Mouse (Mus musculus) common myeloid progenitor, adult 5-6 weeks (primary cell): ENCODE results near the gene Syndig1. TPM values are rescaled to one million over a fixed set of nuclear protein-coding genes. Genes with fewer than 3 reads are reported as not detected.

Experiments
- ATAC-seq: replicated peaks from 2 replicates; pipeline ENCODE4 v1.8.0; 2016; ENCODE audit warnings: low read depth, mild to moderate bottlenecking, moderate TSS enrichment, inconsistent platforms; ENCODE audit not compliant: poor library complexity, severe bottlenecking
- total RNA-seq: library from RNA; stranded (forward); fragments of 200-1000, 187-1606 nt; gene quantifications from 2 replicates; pipeline ENCODE4 v1.2.3, GENCODE M21; 2017

Syndig1 gene
- total RNA-seq, 1 experiment from 2014 or later, result not detected

DNA sequence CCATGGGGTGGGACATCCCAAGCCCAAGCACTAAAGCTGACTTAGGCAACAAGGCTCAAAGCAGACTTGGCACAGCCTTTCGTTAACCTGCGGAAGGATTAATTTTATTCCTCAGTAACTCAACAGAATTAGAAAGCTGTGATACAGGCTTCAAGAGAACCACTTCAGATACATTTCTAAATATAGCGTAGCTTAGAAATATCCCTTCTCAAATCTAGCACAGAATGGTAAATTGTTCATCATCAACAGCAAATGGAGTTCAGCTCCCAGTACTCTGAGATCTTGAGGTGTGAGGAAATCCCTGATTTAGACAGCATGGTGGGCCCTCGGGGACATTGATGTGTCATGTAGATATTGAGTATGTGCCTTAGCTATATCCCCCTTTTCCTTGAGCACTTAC, 121.6 kb downstream of the Syndig1 start:
- ATAC-seq, result no peak

- ATAC-seq, result no peak
Observed at GRCm38 (mm10) chr2:149971014-149971413, 142.0 kb downstream of the Syndig1 start.

GRCm38 (mm10) chr2:149973583-149973982, 144.6 kb downstream of the Syndig1 start:
- ATAC-seq, result no peak

DNA sequence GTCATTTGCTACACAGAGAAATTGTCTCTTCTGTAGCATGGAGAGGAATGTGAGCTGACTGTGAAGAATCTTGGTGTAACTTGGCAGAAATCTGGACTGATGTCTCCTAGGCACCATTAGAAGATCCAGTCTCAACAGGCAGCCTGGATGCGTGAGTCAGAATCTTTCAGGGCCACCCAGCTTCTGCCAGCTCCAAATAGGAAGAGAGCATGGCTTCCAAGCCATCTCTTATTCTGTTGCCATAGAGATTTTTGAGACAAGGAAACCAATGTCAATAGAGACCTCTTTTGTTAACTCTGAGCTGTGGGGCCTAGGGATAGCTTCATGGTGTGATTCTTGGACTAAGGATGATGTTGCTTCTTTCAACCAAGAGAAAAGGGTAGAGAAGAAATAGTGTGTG, 151.4 kb downstream of the Syndig1 start:
- no peak for ATAC-seq

DNA sequence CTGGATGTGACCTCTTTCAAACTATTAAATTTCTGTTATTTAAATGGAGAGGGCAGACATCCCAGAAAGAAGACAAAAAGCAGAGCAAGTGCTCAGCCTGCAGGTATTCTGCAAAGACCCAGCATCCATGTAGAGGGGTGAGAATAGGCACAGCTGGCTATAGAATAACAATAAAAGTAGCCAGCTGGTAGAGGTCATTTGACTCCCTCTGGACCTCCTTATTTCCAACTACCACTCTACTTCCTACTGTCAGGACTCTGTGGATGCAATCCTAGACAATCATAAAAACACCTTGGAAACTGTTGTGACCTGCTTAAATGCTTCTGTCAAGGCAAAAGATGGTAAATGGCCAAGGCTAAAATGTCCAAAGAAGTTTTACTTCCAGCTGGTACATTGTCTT, 153.5 kb downstream of the Syndig1 start:
- no peak for ATAC-seq

GRCm38 (mm10) chr2:149983107-149983506, 154.1 kb downstream of the Syndig1 start:
- no peak for ATAC-seq

DNA sequence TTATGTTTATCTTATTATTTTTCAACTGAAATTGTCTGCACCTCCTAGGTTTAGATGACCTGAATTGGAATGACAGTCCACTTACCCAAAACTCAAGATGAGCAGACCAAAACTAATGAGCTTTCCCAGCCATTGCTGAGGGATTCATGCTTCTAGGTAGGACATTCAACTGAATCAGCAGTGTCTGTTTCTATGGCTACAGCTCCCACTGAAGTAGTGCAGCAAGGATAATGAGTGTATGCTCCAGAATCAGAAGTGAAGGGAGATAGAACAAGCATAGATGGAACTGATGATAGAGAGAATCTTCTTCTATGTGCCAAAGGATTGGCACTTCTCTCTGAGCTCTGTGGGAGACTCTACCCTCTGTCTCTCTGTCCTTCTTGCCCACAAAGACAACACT, 158.6 kb downstream of the Syndig1 start:
- ATAC-seq, result no peak

GRCm38 (mm10) chr2:149991506-149991905, 162.5 kb downstream of the Syndig1 start:
- ATAC-seq, result no peak

- ATAC-seq, result no peak
Observed at GRCm38 (mm10) chr2:149992921-149993320, 163.9 kb downstream of the Syndig1 start.

GRCm38 (mm10) chr2:149996382-149996964, 167.5 kb downstream of the Syndig1 start:
- no peak for ATAC-seq

DNA sequence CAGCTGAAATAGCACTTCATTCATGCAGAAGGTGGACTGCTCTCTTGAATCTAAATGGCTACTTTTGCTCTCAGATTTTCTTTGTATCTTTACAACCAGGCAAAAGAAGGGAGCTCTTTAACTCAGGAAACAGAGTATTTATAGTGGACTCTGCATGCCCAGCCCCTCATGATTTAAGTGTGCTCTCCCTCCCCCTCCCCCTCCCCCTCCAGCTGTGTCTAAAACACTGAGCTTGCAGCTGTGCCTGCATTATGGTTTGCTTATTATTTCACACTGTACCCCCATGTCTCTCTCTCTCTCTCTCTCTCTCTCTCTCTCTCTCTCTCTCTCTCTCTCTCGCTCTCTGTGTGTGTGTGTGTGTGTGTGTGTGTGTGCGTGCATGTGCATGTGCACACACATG, 168.6 kb downstream of the Syndig1 start:
- no peak for ATAC-seq

DNA sequence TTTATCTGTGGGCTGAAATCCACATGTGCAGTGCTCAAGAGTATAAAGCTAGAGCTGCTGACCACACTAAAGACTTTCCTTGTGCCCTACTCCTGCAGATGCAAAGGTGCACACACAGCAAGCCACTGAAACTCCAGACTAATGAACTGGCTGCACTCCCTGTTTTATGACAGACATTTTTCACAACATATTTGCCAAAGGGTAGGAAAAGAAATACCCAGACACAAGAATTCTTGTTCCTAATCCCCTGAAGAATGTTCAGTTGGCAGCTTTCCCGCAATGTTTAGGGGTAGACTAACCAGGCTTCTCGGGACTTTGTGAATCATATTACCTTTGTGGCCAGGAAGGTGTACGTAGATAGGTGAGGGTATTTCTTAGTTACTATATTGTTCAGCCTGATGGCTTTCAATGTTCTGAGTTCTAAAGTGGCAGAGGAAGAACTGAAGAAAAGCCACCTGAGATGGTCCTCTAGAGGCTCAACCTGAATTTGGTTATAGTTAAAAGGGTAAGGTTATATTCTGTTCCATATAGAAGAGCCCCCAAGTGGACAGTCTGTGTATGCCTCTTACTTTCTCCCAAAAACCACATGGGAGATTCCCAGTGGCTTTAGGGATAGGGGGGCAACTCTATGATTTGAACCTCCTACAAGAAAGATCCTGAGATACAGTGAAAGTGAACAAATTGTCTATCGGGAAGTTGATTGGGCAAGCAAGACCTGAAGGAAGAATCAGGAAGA, 169.5 kb downstream of the Syndig1 start:
- no peak for ATAC-seq

- ATAC-seq, result no peak
Observed at GRCm38 (mm10) chr2:150000564-150000963, 171.6 kb downstream of the Syndig1 start.

GRCm38 (mm10) chr2:150003499-150003898, 174.5 kb downstream of the Syndig1 start:
- ATAC-seq, result no peak

DNA sequence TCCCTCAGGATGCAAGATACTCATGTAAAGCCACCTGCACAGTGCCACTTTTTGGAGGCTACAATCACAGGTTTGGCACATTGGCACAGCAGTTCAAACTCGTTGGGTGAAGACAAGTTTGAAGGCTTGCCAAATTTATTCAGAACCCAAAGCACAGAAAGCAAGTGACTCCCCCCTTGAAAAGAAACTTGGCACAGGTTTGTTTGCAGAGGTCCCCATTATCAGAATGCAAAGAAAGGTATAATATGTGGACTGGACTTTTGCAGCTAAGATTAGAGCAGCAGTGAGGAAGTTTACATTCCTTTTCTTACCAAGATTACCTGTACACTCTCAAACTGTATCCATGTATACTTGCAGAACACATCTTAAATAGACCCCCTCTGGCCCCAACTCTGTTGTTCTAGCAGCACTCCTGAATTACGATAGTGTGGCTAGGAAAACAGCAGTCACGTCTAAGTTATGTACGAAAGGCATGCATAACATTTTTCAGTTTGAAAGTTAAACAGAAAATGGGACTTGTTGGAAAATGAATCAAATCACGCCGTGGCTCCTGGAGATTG, 183.9 kb downstream of the Syndig1 start:
- no peak for ATAC-seq

DNA sequence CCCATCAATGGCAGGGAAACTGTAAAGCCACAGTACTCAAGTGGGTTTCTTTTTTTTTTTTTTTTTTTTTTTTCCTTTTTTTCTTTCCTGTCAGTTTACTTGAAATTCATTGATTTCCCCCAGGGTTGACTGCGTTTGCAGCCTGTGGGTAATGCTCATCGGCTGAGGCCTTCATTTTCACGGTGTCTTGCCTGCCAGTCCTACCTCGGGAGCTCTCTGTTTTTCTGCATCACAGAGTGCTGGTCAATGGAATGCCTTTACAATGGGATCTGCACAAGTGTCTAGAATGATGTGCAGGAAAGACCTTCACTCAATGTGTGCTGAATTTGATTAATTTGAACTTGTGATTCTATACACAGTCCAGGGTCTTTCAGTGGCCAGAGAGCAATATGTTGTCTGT, 184.8 kb downstream of the Syndig1 start:
- no peak for ATAC-seq

GRCm38 (mm10) chr2:150016303-150016702, 187.3 kb downstream of the Syndig1 start:
- ATAC-seq, result no peak

- no peak for ATAC-seq
Observed at GRCm38 (mm10) chr2:150020706-150021105, 191.7 kb downstream of the Syndig1 start.

DNA sequence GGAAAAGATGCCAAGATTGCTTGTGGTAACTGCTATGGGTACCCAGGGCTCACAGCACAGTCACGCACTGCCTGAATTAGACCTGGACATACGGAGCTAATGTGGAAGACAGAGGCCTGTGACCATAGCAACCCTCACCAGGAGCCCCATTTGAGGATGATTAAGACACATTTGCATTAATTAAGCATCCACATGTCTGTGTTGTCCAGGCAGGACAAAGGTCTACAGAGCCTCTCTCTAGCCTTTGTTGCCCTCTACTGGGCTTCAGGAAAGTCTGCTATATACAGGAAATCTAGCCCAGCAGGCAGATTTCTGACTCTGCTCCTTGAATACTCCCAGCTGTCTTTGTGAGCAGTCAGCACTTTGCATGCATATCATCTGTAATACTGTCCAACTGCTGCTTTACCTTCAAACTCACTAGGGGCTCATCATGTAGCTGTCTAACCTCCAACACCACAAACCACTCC, 194.9 kb downstream of the Syndig1 start:
- no peak for ATAC-seq

GRCm38 (mm10) chr2:150043531-150043930, 214.5 kb downstream of the Syndig1 start:
- no peak for ATAC-seq
